Mouse (Mus musculus): ENCODE results near the gene Sgms1. TPM values are rescaled to one million over a fixed set of nuclear protein-coding genes. Genes with fewer than 3 reads are reported as not detected.

The Sgms1 gene
- polyA plus RNA-seq, 1 experiment from 2014 or later: 17.4 TPM

GRCm38 (mm10) chr19:32403834-32404233, 14.3 kb upstream of the Sgms1 start:
- Histone ChIP-seq H3K27ac (ENCODE audit: low read depth, low read length) (no peak overlapping the region), H3K9ac (ENCODE audit: low read depth, low read length) (no peak overlapping the region), H3K9me3 (ENCODE audit: control insufficient read depth, low read length) (no peaks in the 10 kb centered on the region), H3K4me1 (replicated peaks; ENCODE audit: control insufficient read depth, insufficient read depth, low read length) (no peaks in the 10 kb centered on the region), H3K4me2 (replicated peaks; ENCODE audit: low read depth, low read length) (no peak overlapping the region), H3K27me3 (ENCODE audit: control insufficient read depth, insufficient read depth, low read length) (no peaks in the 10 kb centered on the region), H3K36me3 (ENCODE audit: control insufficient read depth, insufficient read depth, low read length) (no peaks in the 10 kb centered on the region), H3K4me3 (ENCODE audit: low read depth, low read length) (no peak overlapping the region)
- no peak for ATAC-seq (ENCODE audit: low FRiP score)
- WGBS: 88% methylated on average over 5 of the region's 5 CpGs
- no peak for DNase-seq (ENCODE audit: low spot score)

- 86% methylated on average over 5 of the region's 5 CpGs for WGBS
- Histone ChIP-seq H3K9me3 (ENCODE audit: control insufficient read depth, low read length) (no peaks in the 10 kb centered on the region), H3K9ac (ENCODE audit: low read depth, low read length) (no peak overlapping the region), H3K4me2 (replicated peaks; ENCODE audit: low read depth, low read length) (no peak overlapping the region), H3K36me3 (ENCODE audit: control insufficient read depth, insufficient read depth, low read length) (no peaks in the 10 kb centered on the region), H3K27me3 (ENCODE audit: control insufficient read depth, insufficient read depth, low read length) (no peaks in the 10 kb centered on the region), H3K27ac (ENCODE audit: low read depth, low read length) (no peak overlapping the region), H3K4me3 (ENCODE audit: low read depth, low read length) (no peak overlapping the region), H3K4me1 (replicated peaks; ENCODE audit: control insufficient read depth, insufficient read depth, low read length) (no peaks in the 10 kb centered on the region)
- ATAC-seq (ENCODE audit: low FRiP score): no peak
- DNase-seq (ENCODE audit: low spot score): no peak
Observed at GRCm38 (mm10) chr19:32398491-32398890, 9.0 kb upstream of the Sgms1 start.

- Histone ChIP-seq H3K27ac (ENCODE audit: low read depth, low read length) (no peak overlapping the region), H3K4me2 (replicated peaks; ENCODE audit: low read depth, low read length) (no peak overlapping the region), H3K9ac (ENCODE audit: low read depth, low read length) (no peak overlapping the region), H3K27me3 (ENCODE audit: control insufficient read depth, insufficient read depth, low read length) (no peaks in the 10 kb centered on the region), H3K4me3 (ENCODE audit: low read depth, low read length) (no peak overlapping the region), H3K4me1 (replicated peaks; ENCODE audit: control insufficient read depth, insufficient read depth, low read length) (no peaks in the 10 kb centered on the region), H3K9me3 (ENCODE audit: control insufficient read depth, low read length) (no peaks in the 10 kb centered on the region), H3K36me3 (ENCODE audit: control insufficient read depth, insufficient read depth, low read length) (no peaks in the 10 kb centered on the region)
- DNase-seq (ENCODE audit: low spot score) (no peak), ATAC-seq (ENCODE audit: low FRiP score) (no peak)
- 85% methylated on average over 6 of the region's 6 CpGs for WGBS
Observed at GRCm38 (mm10) chr19:32396303-32396702, 6.8 kb upstream of the Sgms1 start.

GRCm38 (mm10) chr19:32394825-32395224, 5.3 kb upstream of the Sgms1 start:
- H3K4me3 ChIP-seq (ENCODE audit: low read depth, low read length): no peak overlapping the region
- no peak overlapping the region for H3K27ac ChIP-seq (ENCODE audit: low read depth, low read length)
- DNase-seq (ENCODE audit: low spot score): no peak
- no peak overlapping the region for H3K4me2 ChIP-seq (replicated peaks; ENCODE audit: low read depth, low read length)
- H3K36me3 ChIP-seq (ENCODE audit: control insufficient read depth, insufficient read depth, low read length): no peaks in the 10 kb centered on the region
- H3K27me3 ChIP-seq (ENCODE audit: control insufficient read depth, insufficient read depth, low read length): no peaks in the 10 kb centered on the region
- H3K9me3 ChIP-seq (ENCODE audit: control insufficient read depth, low read length): no peaks in the 10 kb centered on the region
- WGBS: 88% methylated on average over 13 of the region's 13 CpGs
- H3K4me1 ChIP-seq (replicated peaks; ENCODE audit: control insufficient read depth, insufficient read depth, low read length): no peaks in the 10 kb centered on the region
- no peak for ATAC-seq (ENCODE audit: low FRiP score)
- no peak overlapping the region for H3K9ac ChIP-seq (ENCODE audit: low read depth, low read length)

GRCm38 (mm10) chr19:32393758-32394450, 4.4 kb upstream of the Sgms1 start:
- whole genome bisulfite sequencing: 93% methylated on average over 8 of the region's 8 CpGs
- Histone ChIP-seq H3K36me3 (ENCODE audit: control insufficient read depth, insufficient read depth, low read length) (no peaks in the 10 kb centered on the region), H3K9ac (ENCODE audit: low read depth, low read length) (no peak overlapping the region), H3K27ac (ENCODE audit: low read depth, low read length) (no peak overlapping the region), H3K9me3 (ENCODE audit: control insufficient read depth, low read length) (no peaks in the 10 kb centered on the region), H3K4me2 (replicated peaks; ENCODE audit: low read depth, low read length) (no peak overlapping the region), H3K4me1 (replicated peaks; ENCODE audit: control insufficient read depth, insufficient read depth, low read length) (no peaks in the 10 kb centered on the region), H3K4me3 (ENCODE audit: low read depth, low read length) (no peak overlapping the region), H3K27me3 (ENCODE audit: control insufficient read depth, insufficient read depth, low read length) (no peaks in the 10 kb centered on the region)
- ATAC-seq (ENCODE audit: low FRiP score): no peak
- DNase-seq (ENCODE audit: low spot score): no peak

GRCm38 (mm10) chr19:32393092-32393745, 3.7 kb upstream of the Sgms1 start:
- no peak overlapping the region for H3K4me3 ChIP-seq (ENCODE audit: low read depth, low read length)
- H3K27me3 ChIP-seq (ENCODE audit: control insufficient read depth, insufficient read depth, low read length): no peaks in the 10 kb centered on the region
- ATAC-seq (ENCODE audit: low FRiP score) (no peak), DNase-seq (ENCODE audit: low spot score) (no peak)
- H3K4me2 ChIP-seq (replicated peaks; ENCODE audit: low read depth, low read length): no peak overlapping the region
- no peaks in the 10 kb centered on the region for H3K4me1 ChIP-seq (replicated peaks; ENCODE audit: control insufficient read depth, insufficient read depth, low read length)
- WGBS: 92% methylated on average over 4 of the region's 4 CpGs
- H3K36me3 ChIP-seq (ENCODE audit: control insufficient read depth, insufficient read depth, low read length): no peaks in the 10 kb centered on the region
- H3K27ac ChIP-seq (ENCODE audit: low read depth, low read length): no peak overlapping the region
- H3K9me3 ChIP-seq (ENCODE audit: control insufficient read depth, low read length): no peaks in the 10 kb centered on the region
- H3K9ac ChIP-seq (ENCODE audit: low read depth, low read length): no peak overlapping the region

- Histone ChIP-seq H3K9ac (ENCODE audit: low read depth, low read length) (no peak overlapping the region), H3K4me2 (replicated peaks; ENCODE audit: low read depth, low read length) (no peak overlapping the region), H3K4me1 (replicated peaks; ENCODE audit: control insufficient read depth, insufficient read depth, low read length) (0 out of 2 replicates have a peak, but pooled peaks cover 4% of the 10 kb centered on the region), H3K4me3 (ENCODE audit: low read depth, low read length) (no peak overlapping the region), H3K36me3 (ENCODE audit: control insufficient read depth, insufficient read depth, low read length) (no peaks in the 10 kb centered on the region), H3K27me3 (ENCODE audit: control insufficient read depth, insufficient read depth, low read length) (no peaks in the 10 kb centered on the region), H3K9me3 (ENCODE audit: control insufficient read depth, low read length) (no peaks in the 10 kb centered on the region), H3K27ac (ENCODE audit: low read depth, low read length) (no peak overlapping the region)
- ATAC-seq (ENCODE audit: low FRiP score): no peak
- DNase-seq (ENCODE audit: low spot score): no peak
- WGBS: 85% methylated on average over 3 of the region's 3 CpGs
Observed at GRCm38 (mm10) chr19:32391441-32391840, 1.9 kb upstream of the Sgms1 start.

GRCm38 (mm10) chr19:32390116-32390515, 602 bp upstream of the Sgms1 start:
- DNase-seq (ENCODE audit: low spot score) (no peak), ATAC-seq (ENCODE audit: low FRiP score) (no peak)
- H3K27ac ChIP-seq (ENCODE audit: low read depth, low read length): no peak overlapping the region
- WGBS: 83% methylated on average over 7 of the region's 7 CpGs
- H3K36me3 ChIP-seq (ENCODE audit: control insufficient read depth, insufficient read depth, low read length): no peaks in the 10 kb centered on the region
- H3K27me3 ChIP-seq (ENCODE audit: control insufficient read depth, insufficient read depth, low read length): no peaks in the 10 kb centered on the region
- no peaks in the 10 kb centered on the region for H3K9me3 ChIP-seq (ENCODE audit: control insufficient read depth, low read length)
- peak overlapping the region; percentile 94 for H3K4me2 ChIP-seq (replicated peaks; ENCODE audit: low read depth, low read length)
- H3K4me1 ChIP-seq (replicated peaks; ENCODE audit: control insufficient read depth, insufficient read depth, low read length): 0 out of 2 replicates have a peak, but pooled peaks cover 4% of the 10 kb centered on the region
- H3K9ac ChIP-seq (ENCODE audit: low read depth, low read length): no peak overlapping the region
- peak overlapping the region; percentile 80 for H3K4me3 ChIP-seq (ENCODE audit: low read depth, low read length)

Data from hindbrain, embryonic 11.5 days (tissue).